26 mouse cellular contexts compared by ENCODE assay signal in the genomic region with DNA sequence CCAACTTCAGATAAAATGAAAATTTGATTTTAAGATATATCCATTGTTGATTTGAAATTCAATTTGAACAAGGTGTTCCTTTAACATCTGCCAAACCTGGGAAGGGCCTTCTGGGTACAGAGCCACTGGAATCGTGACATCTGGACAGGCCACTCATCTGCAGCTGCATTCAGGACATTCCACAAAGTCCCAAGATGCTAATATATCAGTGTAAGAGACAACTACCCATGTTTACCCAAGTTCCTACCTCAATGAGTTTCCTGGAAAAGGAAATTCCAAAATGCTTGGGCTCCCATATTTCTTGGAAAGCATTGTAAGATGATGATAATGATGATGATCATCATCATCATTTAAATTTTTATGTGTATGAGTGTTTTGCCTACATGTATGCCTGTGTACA.
"Had no signal": no experiment of that assay in that cellular context is flagged by ENCODE, and none has a peak within 500 bp of the region (broad histone marks: within the 10 kb centered on the region; RNA-seq: fewer than 3 reads in every experiment).

No protein-coding gene starts in this region.

- H3K9me3 ChIP-seq: liver, embryonic 13.5 days; liver, embryonic 15.5 days; lung, embryonic 15.5 days; midbrain, embryonic 10.5 days; midbrain, embryonic 13.5 days; neural tube, embryonic 13.5 days; neural tube, embryonic 15.5 days; stomach, embryonic 15.5 days had no signal

- H3K36me3 ChIP-seq: liver, embryonic 13.5 days; liver, embryonic 15.5 days; lung, embryonic 15.5 days; midbrain, embryonic 10.5 days; midbrain, embryonic 13.5 days; neural tube, embryonic 13.5 days; neural tube, embryonic 15.5 days; stomach, embryonic 15.5 days had no signal

- ATAC-seq: liver, postnatal 0 days; lung, postnatal 0 days; midbrain, embryonic 13.5 days; midbrain, embryonic 16.5 days had no signal

- H3K27ac ChIP-seq: liver, embryonic 13.5 days; liver, embryonic 15.5 days; lung, embryonic 15.5 days; macrophage; midbrain, embryonic 10.5 days; midbrain, embryonic 13.5 days; neural tube, embryonic 13.5 days; neural tube, embryonic 15.5 days; stomach, embryonic 15.5 days; stomach, postnatal 0 days had no signal

- H3K27me3 ChIP-seq: liver, embryonic 13.5 days; liver, embryonic 15.5 days; lung, embryonic 15.5 days; megakaryocyte, embryonic 14.5 days; midbrain, embryonic 13.5 days; neural tube, embryonic 13.5 days; neural tube, embryonic 15.5 days; stomach, embryonic 15.5 days had no signal

- H3K4me3 ChIP-seq: liver, embryonic 13.5 days; liver, embryonic 15.5 days; lung, embryonic 15.5 days; megakaryocyte, embryonic 14.5 days; midbrain, embryonic 10.5 days; midbrain, embryonic 13.5 days; myocyte; neural tube, embryonic 13.5 days; neural tube, embryonic 15.5 days; stomach, embryonic 15.5 days had no signal

- H3K4me1 ChIP-seq: liver, embryonic 13.5 days; liver, embryonic 15.5 days; lung, embryonic 15.5 days; megakaryocyte, embryonic 14.5 days; neural tube, embryonic 15.5 days; stomach, embryonic 15.5 days had no signal

- DNase-seq: liver, embryonic 13.5 days; liver, postnatal 0 days; lung, adult 2 months; lung, postnatal 14 days; lung, postnatal 36 days; retina, postnatal 1 day; right cerebral cortex, adult 18-20 months; right cerebral cortex, postnatal 25 days; right cerebral cortex, postnatal 4 days; spleen, adult 18-20 months; thymus, adult 2 months; thymus, postnatal 25 days; thymus, postnatal 4 days had no signal

- H3K9ac ChIP-seq: liver, embryonic 13.5 days; liver, embryonic 15.5 days; liver, postnatal 0 days; lung, embryonic 15.5 days; midbrain, embryonic 13.5 days; neural tube, embryonic 13.5 days; neural tube, embryonic 15.5 days; stomach, embryonic 15.5 days had no signal

- H3K4me2 ChIP-seq: liver, embryonic 13.5 days; liver, embryonic 15.5 days; lung, embryonic 15.5 days; midbrain, embryonic 13.5 days; neural tube, embryonic 13.5 days; neural tube, embryonic 15.5 days; stomach, embryonic 15.5 days had no signal
